Mouse (Mus musculus) thymus, postnatal 0 days (tissue): ENCODE measurements around the gene Timd4. TPM values are rescaled to one million over a fixed set of nuclear protein-coding genes. Genes with fewer than 3 reads are reported as not detected.

Experiments
- DNase-seq: peaks from one replicate; pipeline ENCODE4 v3.0.0-alpha.2; 2015; ENCODE audit warnings: low spot score
- polyA plus RNA-seq: library from polyadenylated mRNA; unstranded; fragments of >200 nt; fragmentation: Nextera tagmentation; extraction: Ambion mirVana; gene quantifications from 2 replicates; pipeline ENCODE4 v1.2.1, GENCODE M21; 2015

Gene Timd4
- 5.8 and 7.2 TPM in 2 replicates for polyA plus RNA-seq

- no peak for DNase-seq
These were observed at the start of gene Timd4 for GRCm38 (mm10) chr11:46810511-46810910. Gene Timd4, plus strand, starts transcription at chr11:46810800.

GRCm38 (mm10) chr11:46776879-46777278 lies 33.7 kb upstream of the Timd4 start:
- no peak for DNase-seq

GRCm38 (mm10) chr11:46779811-46780210 lies 30.8 kb upstream of the Timd4 start:
- no peak for DNase-seq

GRCm38 (mm10) chr11:46804440-46804839 lies 6.2 kb upstream of the Timd4 start:
- no peak for DNase-seq

- no peak for DNase-seq
These were observed 7.1 kb downstream of the Timd4 start for GRCm38 (mm10) chr11:46817692-46818091.

GRCm38 (mm10) chr11:46819930-46820329 lies 9.3 kb downstream of the Timd4 start:
- no peak for DNase-seq

GRCm38 (mm10) chr11:46830348-46830747 lies 19.7 kb downstream of the Timd4 start:
- no peak for DNase-seq

GRCm38 (mm10) chr11:46835080-46835479 lies 24.5 kb downstream of the Timd4 start:
- no peak for DNase-seq

- no peak for DNase-seq
These were observed 31.6 kb downstream of the Timd4 start for GRCm38 (mm10) chr11:46842015-46842726.

- no peak for DNase-seq
These were observed 36.1 kb downstream of the Timd4 start for GRCm38 (mm10) chr11:46846661-46847060.

GRCm38 (mm10) chr11:46847827-46848220 lies 37.2 kb downstream of the Timd4 start:
- no peak for DNase-seq

GRCm38 (mm10) chr11:46848221-46848971 lies 37.8 kb downstream of the Timd4 start:
- no peak for DNase-seq

- DNase-seq = no peak
These were observed 54.2 kb downstream of the Timd4 start for GRCm38 (mm10) chr11:46864809-46865208.

- no peak for DNase-seq
These were observed 58.0 kb downstream of the Timd4 start for GRCm38 (mm10) chr11:46868594-46868993.

GRCm38 (mm10) chr11:46875774-46876173 lies 65.2 kb downstream of the Timd4 start:
- DNase-seq = no peak

- DNase-seq = no peak
These were observed 71.9 kb downstream of the Timd4 start for GRCm38 (mm10) chr11:46882456-46882855.

- no peak for DNase-seq
These were observed 78.5 kb downstream of the Timd4 start for GRCm38 (mm10) chr11:46889093-46889492.

Other genes starting within 250 kb of the Timd4 start
- gene BC053393, start 239.3 kb upstream of the Timd4 start, polyA plus RNA-seq = 0.06 and 0.10 TPM in 2 replicates
- gene Dppa1, start 181.5 kb upstream of the Timd4 start, polyA plus RNA-seq = 0.41 and 0.44 TPM in 2 replicates
- 0.05 and 0.18 TPM in 2 replicates for gene Timd2, start 103.7 kb upstream of the Timd4 start, polyA plus RNA-seq
- 0.10 TPM in 1 of 2 replicates, not detected in the other for gene Havcr1, start 75.7 kb upstream of the Timd4 start, polyA plus RNA-seq